In the genomic region with DNA sequence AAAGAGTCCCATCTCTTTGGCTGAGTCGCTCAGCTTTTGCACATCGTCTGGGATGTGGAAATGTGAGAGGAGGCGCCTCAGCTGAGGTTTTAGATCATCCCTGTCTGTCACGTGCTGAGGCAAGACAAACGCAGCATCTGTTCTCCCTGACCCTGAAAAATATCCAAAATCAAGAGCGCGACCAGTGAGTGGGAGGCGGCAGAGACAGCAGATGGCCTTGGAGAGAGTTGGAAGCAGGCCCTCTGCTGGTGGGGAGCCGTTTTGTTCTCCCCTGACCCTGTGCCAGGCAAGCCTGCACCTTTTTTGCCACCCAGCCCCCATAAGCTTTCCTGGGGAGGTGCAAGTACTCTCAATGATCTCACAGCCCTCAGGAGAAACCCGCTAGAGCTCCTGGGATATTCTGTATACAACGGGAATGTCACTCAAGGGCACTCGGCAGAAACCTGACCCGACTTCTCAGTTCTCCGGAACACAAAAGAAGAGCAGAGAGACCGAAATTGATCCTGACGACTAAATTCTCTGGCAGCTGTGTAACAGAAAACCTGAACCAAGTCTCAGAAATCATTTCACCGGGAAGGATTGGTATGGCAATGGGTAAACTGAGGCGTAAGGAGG, we compare ENCODE assay signal across 7 mouse cellular contexts. TPM values are rescaled to one million over a fixed set of nuclear protein-coding genes. Genes with fewer than 3 reads are reported as not detected.
DNase-seq lines count a peak whose midpoint lies in the region; ATAC-seq and TF ChIP-seq lines count a peak whose summit lies in the region.

No protein-coding gene starts in this region.

- ATAC-seq in midbrain, embryonic 12.5 days (ENCODE audit: low FRiP score, low read depth), result peak; percentile 80

- peaks cover 11% of the 10 kb centered on the region for H3K4me1 ChIP-seq in midbrain, embryonic 12.5 days
- no peaks in the 10 kb centered on the region for H3K4me1 ChIP-seq in small intestine, adult 2 months (ENCODE audit: control insufficient read depth, insufficient read depth, insufficient read length, low read length)

- 21% methylated on average over 18 of the region's 18 CpGs for WGBS in midbrain, embryonic 12.5 days
- 44% methylated on average over 18 of the region's 18 CpGs for WGBS in small intestine, adult 2 months

- no peaks in the 10 kb centered on the region for H3K9me3 ChIP-seq in midbrain, embryonic 12.5 days

- DNase-seq in adrenal gland, adult 8-10 months, result peak; percentile 61
- DNase-seq in embryo, embryonic 9.5 days (ENCODE audit: extremely low spot score), result peak; percentile 73
- peak; percentile 95 for DNase-seq in heart, adult 11 months
- DNase-seq in kidney, adult 11 months, result peak; percentile 69
- DNase-seq in left cerebral cortex, postnatal 4 days, result peak; percentile 91

- H3K4me3 ChIP-seq in midbrain, embryonic 12.5 days, result 0 out of 2 replicates have a peak overlapping the region, but pooled peaks have one; percentile 14
- no peak overlapping the region for H3K4me3 ChIP-seq in small intestine, adult 2 months (ENCODE audit: low read depth, low read length)

- TF ChIP-seq CTCF in small intestine, adult 2 months (IDR thresholded peaks at IDR 0.05; ENCODE audit: extremely low read depth, insufficient read length, insufficient replicate concordance, low read depth, low read length), result peak; percentile 75

- intact Hi-C loops in left cerebral cortex, postnatal 4 days (cut with DNase I), result no loop called here

- H3K4me2 ChIP-seq in midbrain, embryonic 12.5 days (replicated peaks), result peak overlapping the region; percentile 42

- peak overlapping the region; percentile 31; the same call in 1 of the 2 replicates for H3K9ac ChIP-seq in midbrain, embryonic 12.5 days (replicated peaks)

- no peak overlapping the region for H3K27ac ChIP-seq in midbrain, embryonic 12.5 days (replicated peaks)
- H3K27ac ChIP-seq in small intestine, adult 2 months (ENCODE audit: insufficient read depth, low read depth, low read length), result no peak overlapping the region

- TF ChIP-seq POLR2A in small intestine, adult 2 months (IDR thresholded peaks at IDR 0.05; ENCODE audit: low read depth, low read length), result no peak

- peaks cover 3% of the 10 kb centered on the region for H3K27me3 ChIP-seq in midbrain, embryonic 12.5 days
- no peaks in the 10 kb centered on the region for H3K27me3 ChIP-seq in small intestine, adult 2 months (ENCODE audit: control insufficient read depth, insufficient read depth, low read length)

- H3K36me3 ChIP-seq in midbrain, embryonic 12.5 days, result no peaks in the 10 kb centered on the region
- no peaks in the 10 kb centered on the region for H3K36me3 ChIP-seq in small intestine, adult 2 months (ENCODE audit: control insufficient read depth, insufficient read depth, low read length)

RNA-seq across cellular contexts. Expression of a gene that starts 37.6 kb away (rescaled TPM):
- total RNA-seq in adrenal gland, adult 8-10 months (2022), result 1 to 10 TPM in 1 of 4 experiments, under 1 TPM in 3; 0.35 to 1.4 (median 0.58) TPM
- under 1 TPM; 0.38 to 0.88 TPM for total RNA-seq in left cerebral cortex, postnatal 4 days (2021)
- 0.26 and 0.38 TPM in 2 replicates for polyA plus RNA-seq in midbrain, embryonic 12.5 days (2016; fragmentation: Nextera tagmentation; extraction: Ambion mirVana)
- polyA plus RNA-seq in small intestine, adult 2 months (2012; rRNA removed), result 0.08 and 0.37 TPM in 2 replicates
